Mouse (Mus musculus) CH12.LX (cell line): ENCODE data around the gene Dock11. TPM values are rescaled to one million over a fixed set of nuclear protein-coding genes. Genes with fewer than 3 reads are reported as not detected.

ENCODE experiments used
- DNase-seq: peaks from one replicate; pipeline ENCODE4 v3.0.0-alpha.2; 2013; ENCODE audit errors: extremely low read depth
- H3K27ac ChIP-seq: 2 replicates; pipeline ENCODE4 v1.5.1; 2012; ENCODE audit warnings: low read depth, mild to moderate bottlenecking, control low read depth, moderate library complexity; ENCODE audit not compliant: insufficient read depth
- H3K27me3 ChIP-seq: replicated peaks from 2 replicates; pipeline ENCODE3; 2012; ENCODE audit warnings: inconsistent platforms
- H3K36me3 ChIP-seq, 2 experiments: replicated peaks in 1 of 2; 2 replicates each; pipeline versions ENCODE3 to v1.6.1; 2012; ENCODE audit warnings: inconsistent platforms in 1 of 2, low read length in 1 of 2, mild to moderate bottlenecking in 1 of 2, mixed read lengths in 1 of 2, moderate library complexity in 1 of 2; ENCODE audit not compliant: control insufficient read depth in 1 of 2, insufficient read depth in 1 of 2
- H3K4me1 ChIP-seq, 2 experiments: 2 replicates each; pipeline ENCODE4 v1.6.1; 2012; ENCODE audit warnings: inconsistent platforms in 1 of 2, moderate library complexity in 1 of 2; ENCODE audit not compliant: insufficient read depth in 2 of 2, control insufficient read depth in 1 of 2
- H3K4me2 ChIP-seq: 2 replicates; pipeline ENCODE4 v1.6.1; 2012; ENCODE audit warnings: low read depth, mild to moderate bottlenecking, control low read depth; ENCODE audit not compliant: poor library complexity, insufficient read depth, severe bottlenecking
- H3K4me3 ChIP-seq, 3 experiments: fragments of 150-350 bp in 1 of 3; sonication (generic) in 1 of 3; replicated peaks in 1 of 3; 2 replicates each; pipeline versions ENCODE3 to v1.5.1; 2011 to 2012; ENCODE audit warnings: low read depth in 2 of 3, low read length in 2 of 3, mild to moderate bottlenecking in 2 of 3, moderate library complexity in 2 of 3, control low read depth in 1 of 3, improper control_type of control experiment in 1 of 3, inconsistent platforms in 1 of 3, mixed read lengths in 1 of 3; ENCODE audit not compliant: poor library complexity in 1 of 3
- H3K79me2 ChIP-seq: replicated peaks from 2 replicates; pipeline ENCODE4 v1.6.1; 2012; ENCODE audit warnings: mild to moderate bottlenecking, moderate library complexity; ENCODE audit not compliant: control insufficient read depth, poor library complexity, insufficient read depth, severe bottlenecking; ENCODE audit errors: extremely low read depth
- H3K9ac ChIP-seq: 2 replicates; pipeline ENCODE4 v1.6.1; 2012; ENCODE audit warnings: low read depth, mild to moderate bottlenecking, control low read depth, moderate library complexity; ENCODE audit not compliant: insufficient read depth
- H3K9me3 ChIP-seq: replicated peaks from 2 replicates; pipeline ENCODE3; 2012; ENCODE audit warnings: low read length, inconsistent platforms, mixed read lengths
- BHLHE40 ChIP-seq: IDR thresholded peaks from 2 replicates; pipeline ENCODE4 v1.6.1; 2011; ENCODE audit warnings: mild to moderate bottlenecking, low read depth, low read length, improper control_type of control experiment
- CHD1 ChIP-seq: IDR thresholded peaks from 2 replicates; pipeline ENCODE4 v1.6.1; 2012; ENCODE audit warnings: low read depth, low read length, improper control_type of control experiment, inconsistent platforms
- CTCF ChIP-seq, 2 experiments: IDR thresholded peaks in 1 of 2; conservative IDR thresholded peaks in 1 of 2; 2 replicates each; pipeline ENCODE4 v1.5.1; 2011 to 2012; ENCODE audit warnings: low read depth in 2 of 2, low read length in 2 of 2, improper control_type of control experiment in 1 of 2, inconsistent platforms in 1 of 2, mild to moderate bottlenecking in 1 of 2, moderate library complexity in 1 of 2
- EP300 ChIP-seq: IDR thresholded peaks from 2 replicates; pipeline ENCODE4 v1.6.1; 2011; ENCODE audit warnings: low read length, improper control_type of control experiment
- GABPA ChIP-seq: IDR thresholded peaks from 2 replicates; pipeline ENCODE4 v1.6.1; 2012; ENCODE audit warnings: low read depth, low read length, improper control_type of control experiment, inconsistent platforms; ENCODE audit not compliant: insufficient replicate concordance
- MAFK ChIP-seq: IDR thresholded peaks from 2 replicates; pipeline ENCODE4 v1.6.1; 2011; ENCODE audit warnings: low read length, improper control_type of control experiment; ENCODE audit not compliant: insufficient replicate concordance
- MAZ ChIP-seq: IDR thresholded peaks from 2 replicates; pipeline ENCODE4 v1.6.1; 2012; ENCODE audit warnings: low read depth, mild to moderate bottlenecking, inconsistent platforms, low read length, improper control_type of control experiment, moderate library complexity
- NELFE ChIP-seq: IDR thresholded peaks from 2 replicates; pipeline ENCODE4 v1.6.1; 2011; ENCODE audit warnings: low read depth, low read length, improper control_type of control experiment
- PAX5 ChIP-seq: IDR thresholded peaks from 2 replicates; pipeline ENCODE4 v1.6.1; 2012; ENCODE audit warnings: low read length, inconsistent platforms, mixed read lengths
- TCF12 ChIP-seq: IDR thresholded peaks from 2 replicates; pipeline ENCODE4 v1.6.1; 2014; ENCODE audit warnings: low read depth, mild to moderate bottlenecking, inconsistent platforms, low read length, improper control_type of control experiment
- UBTF ChIP-seq: IDR thresholded peaks from 2 replicates; pipeline ENCODE4 v1.6.1; 2012; ENCODE audit warnings: low read depth, mild to moderate bottlenecking, inconsistent platforms, low read length, improper control_type of control experiment, moderate library complexity
- USF1 ChIP-seq: IDR thresholded peaks from 2 replicates; pipeline ENCODE4 v1.6.1; 2014; ENCODE audit warnings: low read depth, mild to moderate bottlenecking, inconsistent platforms, low read length, improper control_type of control experiment
- ZC3H11A ChIP-seq: IDR thresholded peaks from 2 replicates; pipeline ENCODE4 v1.6.1; 2012; ENCODE audit warnings: low read depth, mild to moderate bottlenecking, inconsistent platforms, low read length, improper control_type of control experiment
- ZKSCAN1 ChIP-seq: IDR thresholded peaks from 2 replicates; pipeline ENCODE4 v1.6.1; 2012; ENCODE audit warnings: low read depth, inconsistent platforms, low read length, improper control_type of control experiment, borderline replicate concordance
- ZMIZ1 ChIP-seq: IDR thresholded peaks from 2 replicates; pipeline ENCODE4 v1.6.1; 2012; ENCODE audit warnings: low read depth, mild to moderate bottlenecking, inconsistent platforms, low read length, improper control_type of control experiment
- dilution Hi-C: fragments of 300-500 bp; cut with MboI; formaldehyde crosslinking; loops from 2 replicates; pipeline ENCODE4 v1.14.3; 2020; ENCODE audit warnings: low sequenced_read_pairs; ENCODE audit not compliant: extremely low pct_unique_long_range_greater_than_20kb, extremely low pct_ligation_motif_present
- in situ Hi-C: fragments of 300-500 bp; cut with MboI; formaldehyde crosslinking; loops from 3 replicates; pipeline ENCODE4 v1.14.3; 2019; ENCODE audit warnings: low sequenced_read_pairs, low pct_ligation_motif_present, low pct_unique_long_range_greater_than_20kb, mixed read lengths
- polyA plus RNA-seq: library from polyadenylated mRNA; unstranded; fragments of >175 nt; gene quantifications from 2 replicates; pipeline ENCODE4 v1.2.1, GENCODE M21; 2012; ENCODE audit warnings: low read depth; ENCODE audit not compliant: insufficient read length
- total RNA-seq, 2 experiments: library from RNA; depleted of rRNA; stranded (reverse); fragments of 300-350 nt in 1 of 2; fragments of >200 nt in 1 of 2; gene quantifications; 2 replicates each; pipeline ENCODE4 v1.2.3; 2012 to 2014

Gene Dock11
- total and polyA plus RNA-seq, 3 experiments = 25.4 to 47.6 (median 31.8) TPM

- H3K27ac ChIP-seq = no peak overlapping the region
- no peaks in the 10 kb centered on the region for H3K79me2 ChIP-seq
- TF ChIP-seq MAZ (no peak), ZMIZ1 (no peak), BHLHE40 (no peak), UBTF (no peak), MAFK (no peak), CTCF (conservative IDR thresholded peaks at IDR 0.05 in 1 of 2, IDR thresholded peaks at IDR 0.05 in 1 of 2; ENCODE audit: low read depth in 2 of 2, low read length in 2 of 2) (no peak), GABPA (no peak), USF1 (no peak), ZC3H11A (no peak), EP300 (no peak), CHD1 (no peak)
- no peak overlapping the region for H3K4me3 ChIP-seq
- no peak for DNase-seq
- no peaks in the 10 kb centered on the region for H3K27me3 ChIP-seq
- H3K9ac ChIP-seq = no peak overlapping the region
- H3K9me3 ChIP-seq = no peaks in the 10 kb centered on the region
- H3K36me3 ChIP-seq = peaks cover 5 to 38% of the 10 kb centered on the region in 2 experiments
- in situ Hi-C loops (no loop called here), dilution Hi-C loops (no loop called here)
- no peaks in the 10 kb centered on the region for H3K4me1 ChIP-seq
- H3K4me2 ChIP-seq = no peak overlapping the region
These were observed 61.5 kb downstream of the Dock11 start for GRCm38 (mm10) chrX:35950135-35950534.

GRCm38 (mm10) chrX:35951945-35952344, 63.3 kb downstream of the Dock11 start:
- H3K4me3 ChIP-seq = no peak overlapping the region
- no peaks in the 10 kb centered on the region for H3K4me1 ChIP-seq
- no peaks in the 10 kb centered on the region for H3K27me3 ChIP-seq
- H3K4me2 ChIP-seq = no peak overlapping the region
- no peak overlapping the region for H3K27ac ChIP-seq
- no peaks in the 10 kb centered on the region for H3K79me2 ChIP-seq
- dilution Hi-C loops (no loop called here), in situ Hi-C loops (no loop called here)
- DNase-seq = no peak
- H3K9ac ChIP-seq = no peak overlapping the region
- no peak for TF ChIP-seq GABPA
- no peak for TF ChIP-seq CHD1
- peaks cover 2 to 35% of the 10 kb centered on the region in 2 experiments for H3K36me3 ChIP-seq
- H3K9me3 ChIP-seq = no peaks in the 10 kb centered on the region

DNA sequence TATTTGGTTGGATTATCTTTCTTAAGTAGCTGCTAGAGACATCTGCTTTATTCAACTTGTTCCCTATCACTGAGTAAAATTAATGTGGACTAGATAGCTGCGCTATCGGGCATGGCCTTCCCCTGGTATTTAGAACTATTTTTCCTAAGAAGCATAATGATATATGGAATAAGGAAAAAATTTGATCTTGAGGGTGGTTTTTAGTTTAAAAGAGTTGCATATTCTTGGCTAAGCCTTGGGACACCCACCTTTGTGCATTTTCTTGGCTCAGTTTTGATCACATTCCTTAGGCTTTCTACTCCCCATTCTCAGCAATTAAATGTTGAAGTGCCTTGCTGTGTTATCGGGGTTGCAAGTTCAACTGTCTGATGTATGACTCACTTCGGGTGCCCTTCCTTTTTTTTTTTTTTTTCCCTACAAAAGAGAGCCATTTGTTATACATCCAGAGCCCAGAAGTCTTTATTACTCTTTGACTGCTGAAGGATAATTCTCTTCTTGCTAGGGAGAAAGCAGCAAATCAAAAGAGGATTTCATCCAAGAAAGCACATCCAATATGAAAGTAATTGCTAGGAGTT, 64.0 kb downstream of the Dock11 start:
- Histone ChIP-seq H3K9ac (no peak overlapping the region), H3K4me1 (no peaks in the 10 kb centered on the region), H3K4me2 (no peak overlapping the region), H3K36me3 (peaks cover 2 to 35% of the 10 kb centered on the region in 2 experiments), H3K79me2 (no peaks in the 10 kb centered on the region), H3K4me3 (no peak overlapping the region), H3K27me3 (no peaks in the 10 kb centered on the region), H3K9me3 (no peaks in the 10 kb centered on the region), H3K27ac (no peak overlapping the region)
- in situ Hi-C loops = no loop called here
- TF ChIP-seq NELFE (no peak), PAX5 (no peak), UBTF (no peak), ZKSCAN1 (no peak), TCF12 (no peak)
- dilution Hi-C loops = no loop called here
- DNase-seq = no peak
